Mouse (Mus musculus) 416B (cell line): ENCODE measurements around the gene Slc27a4.
"Not testable (repeated sequence)": the region's sequence is repeated elsewhere in the genome, so short reads cannot be mapped to it uniquely, and the experiment has no call there.

Experiments used
- DNase-seq: peaks from one replicate; pipeline ENCODE4 v3.0.0; 2011; ENCODE audit warnings: low read depth

Gene Slc27a4

DNA sequence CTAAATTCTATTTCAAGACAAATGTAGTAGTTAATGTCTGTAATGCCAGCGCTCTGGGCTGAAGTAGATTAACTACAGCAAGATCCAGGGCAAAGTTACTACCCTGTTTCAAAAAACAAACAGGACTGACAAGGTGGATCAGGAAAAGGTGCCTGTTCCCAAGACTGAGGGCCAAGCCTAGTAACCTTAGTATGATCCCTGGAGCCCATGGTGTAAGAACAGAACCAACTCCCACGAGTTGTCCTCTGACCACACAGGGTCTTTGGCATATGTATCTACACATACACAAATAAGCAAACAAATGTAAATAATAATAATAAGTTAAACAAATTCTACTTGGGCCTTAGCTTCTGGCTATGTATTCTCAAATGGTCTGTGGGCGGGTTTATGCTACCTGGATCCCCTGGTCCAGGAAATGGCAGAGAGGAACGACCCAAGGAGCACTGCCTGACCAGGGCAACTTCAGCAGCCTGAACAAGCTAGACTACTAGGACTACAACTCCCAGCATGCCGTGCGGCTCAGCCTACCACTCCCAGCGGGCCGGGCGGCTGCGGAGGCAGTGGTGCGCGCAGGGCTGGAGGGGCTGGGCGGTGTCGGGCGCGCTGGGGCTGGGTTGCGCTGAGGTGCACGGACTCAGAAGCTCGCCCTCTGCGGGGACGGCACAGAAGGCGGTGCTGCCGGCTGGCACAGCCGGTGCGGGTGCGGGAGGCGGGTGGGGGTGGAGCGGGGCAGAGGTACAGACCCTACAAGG is at the start of gene Slc27a4:
Slc27a4 (plus strand) TSS at position 560 of the 752 bp plus-strand sequence.
- peak; percentile 89 for DNase-seq

DNA sequence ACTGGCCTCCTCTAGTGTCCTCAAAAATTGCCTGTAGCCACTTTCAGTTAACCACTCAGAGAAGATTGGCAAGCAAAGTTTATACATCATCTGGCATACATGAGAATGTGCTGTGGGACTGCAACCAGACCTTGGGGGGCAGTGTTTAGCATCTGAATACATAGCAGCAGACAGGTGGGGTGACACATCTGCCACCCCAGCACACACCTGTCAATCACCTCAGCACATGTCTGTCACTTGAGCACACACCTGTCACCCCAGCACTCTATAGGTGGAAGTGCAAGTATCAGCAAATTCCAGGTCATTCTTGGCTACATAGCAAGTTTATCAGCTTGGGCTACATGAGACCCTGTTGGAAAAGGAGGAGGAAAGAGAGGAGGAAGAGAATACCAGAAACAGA is 46.7 kb upstream of the Slc27a4 start:
- DNase-seq: no peak

DNA sequence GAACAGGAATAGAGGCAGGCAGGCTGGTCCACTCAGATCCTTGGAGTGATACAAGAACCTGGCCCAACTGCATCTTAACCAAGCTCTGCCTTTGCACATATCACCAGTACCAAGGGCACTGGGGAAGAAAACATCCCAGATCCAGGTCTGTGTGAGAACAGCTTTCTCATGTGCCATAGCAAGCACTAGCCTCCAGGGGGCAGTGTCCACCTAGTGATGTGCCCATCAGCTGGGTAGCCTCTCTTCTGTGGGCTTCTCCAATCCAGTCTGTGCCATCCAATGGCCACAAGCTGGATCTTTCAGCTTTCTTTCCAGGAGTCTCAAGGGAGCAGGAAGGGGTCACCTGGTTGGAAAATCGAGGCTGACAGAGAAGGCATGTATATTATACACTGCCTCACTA is 37.6 kb upstream of the Slc27a4 start:
- peak; percentile 76 for DNase-seq

DNA sequence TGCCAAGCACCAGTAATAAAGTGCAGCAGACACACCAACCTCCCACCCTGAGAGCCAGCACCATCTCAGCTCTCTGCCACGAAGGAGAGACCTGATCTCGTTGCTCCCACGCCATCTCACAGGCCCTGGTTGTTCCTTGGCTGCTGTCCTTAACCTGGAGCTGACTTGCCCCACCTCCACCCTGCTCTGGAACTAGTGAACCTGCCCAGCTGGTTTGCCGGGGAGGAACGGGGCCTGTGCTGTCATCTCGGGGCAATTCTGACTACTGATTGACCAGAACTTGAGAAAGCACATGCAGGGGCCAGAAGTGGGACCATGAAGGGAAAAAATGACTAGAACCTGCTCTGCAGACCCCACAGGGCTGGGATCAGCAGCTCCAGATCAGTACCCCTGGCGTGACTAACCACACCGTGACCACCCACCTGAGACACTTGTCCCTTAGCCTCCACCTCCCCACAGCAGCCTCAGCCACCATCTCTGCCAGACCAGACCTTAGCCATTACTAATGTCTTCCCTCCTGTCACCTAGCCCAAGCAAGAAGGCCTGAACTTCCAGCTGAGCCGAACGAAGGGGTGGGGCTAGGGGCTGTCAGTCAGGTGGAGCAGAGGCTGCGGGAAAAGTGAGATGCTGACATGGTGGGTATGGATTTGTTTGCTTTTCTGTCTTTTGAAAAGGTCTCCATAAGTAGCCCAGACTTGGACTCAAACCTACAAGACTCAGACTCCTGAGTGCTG is 34.3 kb upstream of the Slc27a4 start:
- no peak for DNase-seq

DNA sequence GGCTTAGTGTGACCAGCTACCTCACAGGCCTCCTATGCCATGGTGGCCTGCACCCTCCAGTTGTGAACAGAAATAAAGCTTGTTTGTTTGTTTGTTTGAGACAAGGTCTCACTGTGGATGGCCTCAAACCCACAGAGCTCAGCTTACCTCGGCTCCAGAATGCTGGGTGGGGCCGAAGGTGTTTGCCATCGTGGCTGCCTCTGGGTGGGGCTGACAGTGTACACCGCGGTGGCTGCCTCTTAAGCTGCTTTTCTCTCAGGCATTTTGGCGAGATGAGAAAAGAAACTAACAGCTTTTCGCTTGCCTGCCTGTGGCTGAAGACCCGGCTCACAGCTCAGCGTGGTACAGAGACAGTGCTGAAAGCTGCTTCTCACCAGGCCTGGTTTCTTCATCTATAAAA is 33.5 kb upstream of the Slc27a4 start:
- DNase-seq: no peak

DNA sequence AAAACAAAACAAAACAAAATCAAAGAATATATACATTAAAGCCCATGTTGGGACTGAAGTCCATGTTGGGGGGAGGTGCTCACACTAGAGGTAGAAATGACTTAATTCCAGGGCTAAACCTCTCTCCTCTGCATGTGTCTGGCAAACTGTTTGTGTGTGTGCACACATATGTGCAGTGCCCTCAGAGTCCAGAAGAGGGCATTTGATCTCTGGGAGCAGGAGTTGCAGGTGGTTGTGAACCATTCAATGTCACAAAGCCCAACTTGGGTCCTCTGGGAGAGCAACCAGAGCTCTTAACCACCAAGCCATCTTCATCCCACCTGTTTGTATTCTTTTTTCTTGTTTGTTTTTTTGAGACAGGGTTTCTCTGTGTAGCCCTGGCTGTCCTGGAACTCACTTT is 32.3 kb upstream of the Slc27a4 start:
- DNase-seq: peak; percentile 29

DNA sequence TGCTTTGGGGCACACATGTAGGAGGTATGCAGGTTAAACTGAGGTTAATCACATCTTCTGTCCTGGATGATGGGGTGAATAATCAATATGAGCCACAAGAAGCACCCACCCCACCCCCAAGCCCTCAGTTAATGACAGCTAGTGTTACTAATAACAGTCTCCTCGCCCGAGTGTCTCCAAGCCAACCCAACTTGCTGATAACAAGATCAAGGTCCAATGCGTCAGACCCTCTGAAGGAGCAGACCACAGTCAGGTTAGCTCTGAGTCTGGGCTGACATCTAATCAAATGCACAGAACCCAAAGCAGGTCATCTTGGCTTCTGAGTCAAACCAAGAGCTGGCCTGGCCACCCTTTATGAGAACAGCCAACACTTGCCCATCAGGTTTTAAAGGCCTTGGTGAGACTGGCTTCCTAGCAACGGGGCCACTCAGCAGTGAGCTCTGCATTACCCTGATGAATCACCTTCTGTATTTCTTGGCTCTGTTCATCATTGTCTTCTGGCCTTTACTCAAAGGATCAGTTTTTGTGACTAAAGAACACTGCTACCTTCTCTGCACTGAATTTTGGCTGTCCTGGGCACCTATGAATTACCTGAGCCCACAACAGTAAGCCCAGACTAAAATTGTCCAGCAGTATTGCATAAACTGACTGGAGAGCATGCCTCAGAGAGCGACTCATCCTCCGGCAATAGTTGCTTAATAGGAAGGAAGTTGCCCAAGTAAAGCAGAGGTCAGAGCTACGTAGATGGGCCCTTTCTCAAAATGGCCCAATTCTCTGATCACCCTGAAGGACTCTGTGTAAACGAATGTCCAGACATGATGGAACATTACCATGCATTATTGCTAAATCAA is 30.6 kb upstream of the Slc27a4 start:
- peak; percentile 91 for DNase-seq

DNA sequence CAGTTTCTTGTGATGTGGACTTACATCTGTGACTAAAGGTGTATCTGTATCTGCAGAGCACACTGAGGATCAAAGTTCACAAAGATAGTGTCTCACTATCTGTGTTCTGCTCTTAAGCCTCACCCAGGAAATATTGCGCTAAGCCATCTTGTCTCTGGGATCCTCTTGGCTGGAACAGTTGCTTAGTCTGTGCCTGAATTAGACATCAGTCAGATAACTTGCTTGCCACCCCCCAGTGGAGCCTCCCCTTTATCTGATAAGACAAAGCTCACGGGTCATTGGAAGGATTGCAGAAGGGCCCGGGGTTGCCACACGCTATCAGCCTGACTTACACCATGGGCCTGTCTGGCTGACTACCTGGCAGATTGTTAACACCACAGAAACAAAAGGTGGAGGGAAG is 29.1 kb upstream of the Slc27a4 start:
- peak; percentile 74 for DNase-seq

DNA sequence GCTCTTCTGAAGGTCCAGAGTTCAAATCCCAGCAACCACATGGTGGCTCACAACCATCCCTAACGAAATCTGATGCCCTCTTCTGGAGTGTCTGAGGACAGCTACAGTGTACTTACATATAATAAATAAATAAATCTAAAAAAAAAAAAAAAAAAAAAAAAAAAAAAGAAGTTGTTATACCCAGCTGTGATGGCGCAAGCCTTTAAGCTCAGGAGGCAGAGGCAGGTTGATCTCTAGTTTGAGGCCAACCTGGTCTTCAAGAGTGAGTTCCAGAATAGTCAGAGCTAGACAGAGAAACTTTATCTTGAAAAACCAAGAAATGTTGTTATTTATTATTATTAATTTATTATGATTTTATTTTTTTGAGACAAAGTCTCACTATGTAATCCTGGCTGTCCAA is 21.2 kb upstream of the Slc27a4 start:
- DNase-seq: not testable (repeated sequence)

DNA sequence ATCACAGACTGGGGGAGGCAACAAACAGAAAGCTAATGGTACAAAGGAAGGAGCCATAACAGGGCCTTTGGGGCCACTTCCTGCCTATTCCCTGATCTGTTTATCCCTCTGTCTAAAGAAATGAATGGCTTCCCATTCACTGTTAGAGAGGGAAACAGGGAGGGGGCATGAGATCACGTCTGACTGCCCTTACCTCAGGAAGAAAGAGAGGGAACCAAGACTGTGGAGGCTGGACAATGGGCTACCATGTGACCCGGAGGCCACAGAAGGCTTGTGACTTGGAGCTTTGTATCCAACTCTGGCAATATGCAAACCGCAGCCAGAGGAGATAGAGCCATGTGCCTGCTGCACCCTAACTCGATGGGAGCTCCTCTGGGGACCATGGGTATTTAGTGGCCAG is 18.1 kb upstream of the Slc27a4 start:
- no peak for DNase-seq

DNA sequence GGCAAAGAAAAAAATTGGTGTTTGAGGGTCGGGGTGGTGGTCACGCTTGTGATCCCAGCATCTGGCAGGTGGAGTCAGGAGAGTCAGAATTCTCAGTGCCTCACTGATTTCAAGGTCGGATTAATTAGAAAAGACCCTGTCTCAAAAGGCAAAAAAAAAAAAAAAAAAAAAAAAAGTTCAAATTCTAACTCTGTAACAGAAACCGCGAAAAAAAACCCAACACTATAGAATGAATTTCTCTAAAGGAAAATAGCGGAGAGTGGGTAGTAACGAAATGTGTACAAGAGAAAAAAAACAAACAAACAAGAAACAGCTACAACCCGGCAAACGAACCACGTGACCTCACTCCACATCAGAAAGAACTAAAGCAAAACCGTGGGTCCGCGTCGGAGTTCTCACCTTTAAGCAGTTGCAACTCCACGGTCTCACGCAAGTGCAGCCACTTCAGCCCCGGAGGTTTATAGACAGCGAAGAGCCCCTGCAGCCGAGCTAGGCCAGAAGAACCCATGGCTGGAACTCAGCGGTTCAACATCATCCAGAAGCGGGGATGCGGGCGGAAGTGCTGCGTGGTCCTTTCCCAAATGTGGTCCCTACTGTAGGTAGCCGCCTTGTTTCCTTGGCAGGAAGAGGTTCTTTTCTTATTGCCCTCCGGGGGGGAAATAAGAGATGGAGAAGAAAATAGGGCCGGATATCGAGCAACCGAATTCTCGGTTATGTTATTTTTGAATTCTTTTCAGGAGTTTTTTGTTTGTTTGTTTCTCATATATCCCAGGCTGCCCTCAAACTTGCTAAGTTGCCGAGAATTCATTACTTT is 15.1 kb upstream of the Slc27a4 start, which contains the start of gene Coq4:
Coq4 (plus strand) TSS at position 390 of the 814 bp plus-strand sequence.
- peak; percentile 99 for DNase-seq

DNA sequence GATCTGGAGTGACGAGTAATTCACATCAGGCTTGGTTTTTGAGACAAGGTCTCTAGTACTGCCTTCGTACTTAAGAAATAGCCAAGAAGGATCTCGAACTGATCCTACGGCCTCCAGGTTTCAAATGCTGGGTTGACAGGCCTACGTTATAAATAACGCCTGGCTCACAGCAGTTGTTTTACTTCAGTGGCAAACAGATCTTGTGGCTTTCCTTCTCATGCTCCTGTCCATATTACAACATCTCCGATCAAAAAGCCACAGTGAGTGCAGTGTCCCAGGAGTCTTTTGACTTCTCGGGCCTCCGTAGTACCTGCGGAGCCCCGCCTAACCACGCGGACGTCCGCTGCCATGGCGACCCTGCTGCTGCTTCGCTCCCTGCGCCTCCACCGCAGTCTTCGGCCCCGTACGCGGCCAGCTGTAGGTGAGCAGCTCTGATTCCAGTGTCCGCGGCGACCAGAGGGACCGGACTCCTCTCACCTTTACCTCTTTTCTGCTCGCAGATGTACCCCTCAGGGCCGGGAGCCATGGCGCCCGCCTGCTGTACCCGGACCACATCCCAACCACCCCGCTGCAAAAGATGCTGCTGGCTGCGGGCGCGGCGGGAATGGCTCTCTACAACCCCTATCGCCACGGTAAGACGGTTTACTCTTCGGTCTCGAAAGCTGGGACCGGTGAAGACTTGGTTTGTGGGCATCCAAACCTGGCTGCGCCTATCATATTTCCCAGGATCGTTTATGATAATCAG is 14.3 kb upstream of the Slc27a4 start, which contains the start of gene Trub2:
Trub2 (minus strand) TSS at position 566 of the 745 bp plus-strand sequence.
- peak; percentile 95 for DNase-seq

DNA sequence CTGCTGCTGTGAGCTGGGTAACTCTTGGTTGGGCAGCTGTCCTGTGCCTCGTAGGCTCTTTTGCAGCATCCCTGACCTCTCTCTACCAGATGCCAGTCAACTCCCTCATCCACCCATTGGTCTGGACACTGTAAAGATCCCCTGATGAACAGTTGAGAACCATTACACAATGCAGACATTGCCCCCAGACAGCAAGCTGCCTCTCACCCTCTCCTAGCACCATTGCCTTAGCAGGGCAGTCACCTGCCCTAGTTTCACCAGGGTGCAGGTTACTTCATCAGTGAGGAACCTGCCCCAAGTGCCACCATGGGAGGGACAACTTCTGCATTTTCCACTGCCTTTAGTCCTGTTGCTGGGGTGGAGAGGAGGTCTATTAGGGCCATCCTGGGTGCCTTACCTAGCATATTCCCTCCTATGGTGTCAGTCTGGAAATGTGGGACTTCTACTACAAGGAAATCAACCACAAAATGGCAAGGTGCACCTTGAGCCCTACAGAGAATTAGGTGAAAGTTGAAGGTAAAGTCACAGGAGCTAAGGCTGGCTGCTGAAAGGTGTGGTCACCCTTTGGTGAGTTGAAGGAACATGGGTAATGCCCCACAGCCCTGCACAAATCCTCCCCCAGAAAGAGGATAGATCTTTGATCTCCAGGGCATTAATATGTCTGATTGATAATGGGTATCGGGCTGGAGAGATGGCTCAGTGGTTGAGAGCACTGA is 9.5 kb upstream of the Slc27a4 start:
- DNase-seq: no peak

DNA sequence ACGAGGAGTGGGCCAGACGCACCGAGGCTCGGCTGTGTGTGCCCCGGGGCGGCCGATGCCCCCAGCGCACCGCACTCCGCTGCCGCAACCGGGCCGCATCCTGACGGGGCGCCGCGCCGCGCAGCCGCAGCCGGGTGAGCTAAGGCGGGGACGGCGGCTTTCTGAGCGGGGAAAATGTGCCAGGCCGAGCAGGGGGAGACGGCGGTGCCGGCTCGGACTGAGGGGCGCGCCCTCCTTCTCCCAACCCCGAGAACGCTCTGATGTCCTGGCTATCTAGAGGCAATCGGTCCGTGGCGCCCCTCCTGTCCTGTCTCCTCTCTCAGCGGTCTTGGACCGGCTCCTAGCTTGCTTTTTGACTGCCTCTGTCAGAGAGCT is 380 bp downstream of the Slc27a4 start:
- no peak for DNase-seq

DNA sequence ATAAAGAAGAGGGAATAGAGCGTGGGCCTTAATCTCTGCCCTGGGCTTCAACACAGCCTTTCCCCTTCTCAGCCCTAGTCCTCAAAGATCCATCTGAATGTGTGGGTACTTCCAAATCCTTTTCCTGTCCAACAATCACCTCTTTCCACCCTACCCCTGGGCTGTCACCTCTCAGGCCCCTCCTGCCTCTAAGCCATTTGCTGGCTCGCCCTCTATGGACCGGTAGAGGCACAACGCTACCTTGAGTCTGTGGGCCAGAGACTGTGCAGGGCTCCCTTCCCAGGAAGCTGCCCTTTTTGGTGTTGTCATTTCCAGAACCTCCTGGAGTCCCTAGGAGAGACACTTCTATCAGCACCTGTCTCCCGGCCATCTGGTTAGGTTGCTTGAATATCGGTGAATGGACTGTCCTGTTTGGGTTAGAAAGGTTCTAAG is 982 bp downstream of the Slc27a4 start:
- peak; percentile 59 for DNase-seq

DNA sequence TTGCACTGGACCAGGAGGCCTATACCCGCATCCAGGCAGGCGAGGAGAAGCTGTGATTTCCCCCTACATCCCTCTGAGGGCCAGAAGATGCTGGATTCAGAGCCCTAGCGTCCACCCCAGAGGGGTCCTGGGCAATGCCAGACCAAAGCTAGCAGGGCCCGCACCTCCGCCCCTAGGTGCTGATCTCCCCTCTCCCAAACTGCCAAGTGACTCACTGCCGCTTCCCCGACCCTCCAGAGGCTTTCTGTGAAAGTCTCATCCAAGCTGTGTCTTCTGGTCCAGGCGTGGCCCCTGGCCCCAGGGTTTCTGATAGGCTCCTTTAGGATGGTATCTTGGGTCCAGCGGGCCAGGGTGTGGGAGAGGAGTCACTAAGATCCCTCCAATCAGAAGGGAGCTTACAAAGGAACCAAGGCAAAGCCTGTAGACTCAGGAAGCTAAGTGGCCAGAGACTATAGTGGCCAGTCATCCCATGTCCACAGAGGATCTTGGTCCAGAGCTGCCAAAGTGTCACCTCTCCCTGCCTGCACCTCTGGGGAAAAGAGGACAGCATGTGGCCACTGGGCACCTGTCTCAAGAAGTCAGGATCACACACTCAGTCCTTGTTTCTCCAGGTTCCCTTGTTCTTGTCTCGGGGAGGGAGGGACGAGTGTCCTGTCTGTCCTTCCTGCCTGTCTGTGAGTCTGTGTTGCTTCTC is 13.4 kb downstream of the Slc27a4 start:
- DNase-seq: no peak

DNA sequence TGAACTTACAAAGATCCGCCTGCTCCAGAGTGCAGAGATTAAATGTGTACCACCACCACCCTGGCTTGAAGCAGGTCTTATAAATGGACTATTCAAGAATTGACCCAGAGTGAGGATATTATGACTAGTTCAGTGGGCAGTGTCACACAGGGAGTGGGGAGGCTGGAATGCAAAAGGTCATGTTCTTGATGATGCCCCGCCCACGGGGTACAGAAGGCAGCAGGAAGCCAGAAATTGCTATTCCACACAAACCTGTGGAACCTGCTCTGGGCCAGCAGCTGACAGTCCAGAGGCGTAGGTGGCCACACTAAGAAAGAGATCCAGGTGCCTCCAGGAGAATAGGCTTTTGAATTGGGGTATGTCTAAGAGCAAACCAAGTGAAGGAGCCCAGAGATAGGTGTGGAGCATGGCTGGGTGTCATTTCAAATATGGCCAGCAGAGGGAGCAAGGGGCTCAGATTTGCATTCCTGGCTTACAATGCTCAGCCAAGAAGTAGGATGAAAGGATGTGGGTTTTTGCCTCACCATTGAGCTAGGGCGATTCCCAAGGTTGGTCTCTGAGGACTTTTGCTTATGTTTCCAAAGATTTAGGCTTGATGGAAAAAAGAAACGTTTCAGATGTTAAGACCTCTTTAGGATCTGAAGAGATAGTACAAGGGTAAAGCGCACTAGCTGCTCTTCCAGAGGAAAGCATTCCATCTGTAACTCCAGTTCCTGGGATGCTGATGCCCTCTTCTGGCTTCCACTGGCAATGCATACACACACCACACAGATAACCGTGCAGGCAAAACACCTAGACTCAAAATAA is 15.2 kb downstream of the Slc27a4 start:
- peak; percentile 83 for DNase-seq

DNA sequence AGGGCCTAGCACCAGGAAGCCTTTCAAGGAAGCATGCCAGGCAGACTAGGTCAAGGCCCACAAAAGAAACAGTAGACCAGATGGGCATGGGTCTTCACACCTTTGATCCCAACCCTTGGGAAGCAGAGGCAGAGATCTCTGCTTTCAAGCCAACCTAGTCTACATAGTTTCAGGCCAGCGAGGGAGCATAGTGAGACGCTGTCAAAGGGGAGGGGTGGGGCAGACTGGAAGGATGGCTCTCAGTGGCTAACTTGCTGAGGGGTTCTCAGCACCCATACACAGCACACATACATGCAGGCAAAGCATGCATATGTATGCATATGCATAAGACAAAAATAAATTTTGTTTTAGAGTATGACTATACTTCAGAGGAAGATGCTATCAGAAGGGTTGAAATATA is 16.9 kb downstream of the Slc27a4 start:
- DNase-seq: no peak
